Mouse (Mus musculus) G1E (cell line): ENCODE measurements at regions not wholly inside any gene's neighbourhood (a gene's known extent, or its start where the extent isn't known, plus 50 kb on each side); places are given as distances from the start of the nearest gene placed in this dataset.

Source experiments
- CTCF ChIP-seq: IDR thresholded peaks from 2 replicates; pipeline ENCODE4 v1.5.1; 2012; ENCODE audit warnings: low read depth, low read length, inconsistent platforms, mixed read lengths
- GATA2 ChIP-seq: IDR thresholded peaks from 2 replicates; pipeline ENCODE4 v1.6.1; 2012; ENCODE audit warnings: low read depth, low read length, inconsistent platforms, borderline replicate concordance
- TAL1 ChIP-seq: conservative IDR thresholded peaks from 2 replicates; pipeline ENCODE4 v1.6.1; 2012; ENCODE audit warnings: low read depth, low read length, inconsistent platforms, mixed read lengths

DNA sequence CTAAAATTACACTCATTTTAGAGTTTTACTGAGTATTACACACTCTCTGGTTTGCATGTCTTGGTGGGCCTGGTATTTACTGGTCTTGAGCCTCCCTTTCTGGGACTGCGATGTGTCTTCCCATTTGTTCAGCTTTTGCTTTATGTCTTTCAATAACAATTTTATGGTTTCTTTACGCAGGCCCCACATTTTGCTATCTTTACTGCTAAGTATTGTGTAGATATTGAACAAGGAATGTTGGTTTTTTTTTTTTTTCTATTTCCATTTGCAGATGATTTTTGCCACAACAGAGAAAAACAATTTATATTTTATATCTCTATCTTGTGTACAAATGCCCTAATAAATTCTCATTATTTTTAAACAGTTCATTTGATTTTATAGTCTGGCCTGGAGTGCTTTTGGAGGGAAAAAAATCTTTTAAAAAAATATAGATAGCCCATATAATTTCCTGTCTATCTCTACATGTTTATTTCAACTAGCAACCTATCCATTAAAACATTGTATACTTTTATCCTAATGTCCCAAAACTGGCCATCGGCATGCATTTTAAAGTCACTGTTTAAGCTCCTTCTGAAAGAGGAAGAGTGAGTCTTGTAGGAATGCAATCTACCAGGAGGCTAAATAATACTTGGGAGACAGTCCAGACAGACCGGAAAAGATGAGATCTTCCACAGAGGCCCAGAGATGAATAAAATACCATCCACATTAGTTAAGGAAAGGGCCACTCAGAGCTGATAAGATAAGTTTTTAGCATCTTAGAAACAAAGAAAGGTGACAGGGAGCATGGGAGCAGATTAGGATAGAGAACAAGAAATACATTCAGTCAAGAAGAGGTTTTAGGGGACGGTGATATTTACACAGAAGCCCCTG is 149.1 kb downstream of the Rchy1 start:
- no peak for TF ChIP-seq CTCF
- TF ChIP-seq TAL1, result no peak
- no peak for TF ChIP-seq GATA2
